Mouse (Mus musculus): Measurements from ENCODE around the gene Prkch. TPM values are rescaled to one million over a fixed set of nuclear protein-coding genes. Genes with fewer than 3 reads are reported as not detected.

The Prkch gene
- total RNA-seq, 2 experiments from 2014 or later = 16.1 to 18.8 TPM

- intact Hi-C loops (cut with DNase I) = no loop called here
- no peak for DNase-seq (ENCODE audit: low spot score)
These were observed 186.2 kb downstream of the Prkch start for GRCm38 (mm10) chr12:73770771-73771170.

DNA sequence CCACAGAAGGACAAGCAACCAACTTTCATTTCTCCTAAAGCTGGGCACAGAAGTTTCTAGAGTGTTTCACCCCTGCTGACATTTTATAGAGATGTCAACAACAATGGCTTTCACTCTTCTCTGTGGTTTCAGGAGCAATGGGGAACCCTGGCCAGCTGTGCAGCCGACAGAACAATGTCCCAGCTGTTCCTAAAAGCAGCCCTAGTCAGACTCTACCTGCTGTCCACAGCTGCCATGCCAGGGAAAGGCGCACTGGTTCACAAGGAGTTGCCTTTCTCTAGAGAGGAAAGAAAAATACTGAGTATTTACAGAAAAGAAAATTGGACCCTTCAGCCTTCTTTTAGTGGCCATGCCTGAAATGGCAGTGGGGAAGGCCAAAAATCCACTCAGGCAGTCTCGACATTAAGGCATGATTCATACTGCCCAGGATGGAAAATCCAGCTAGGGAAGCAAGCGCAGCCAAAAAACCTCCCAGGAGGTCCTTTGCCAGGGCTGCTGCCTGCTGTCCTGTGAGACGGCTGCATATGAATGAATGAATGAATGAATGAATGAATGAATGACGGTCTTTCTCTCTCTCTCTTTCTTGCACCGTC lies 190.3 kb downstream of the Prkch start:
- intact Hi-C loops (cut with DNase I) = loop anchor here (5.0 kb wide), 2 partner anchors 53 to 68 kb away; no protein-coding TSS in a partner anchor
- no peak for DNase-seq (ENCODE audit: low spot score)

DNA sequence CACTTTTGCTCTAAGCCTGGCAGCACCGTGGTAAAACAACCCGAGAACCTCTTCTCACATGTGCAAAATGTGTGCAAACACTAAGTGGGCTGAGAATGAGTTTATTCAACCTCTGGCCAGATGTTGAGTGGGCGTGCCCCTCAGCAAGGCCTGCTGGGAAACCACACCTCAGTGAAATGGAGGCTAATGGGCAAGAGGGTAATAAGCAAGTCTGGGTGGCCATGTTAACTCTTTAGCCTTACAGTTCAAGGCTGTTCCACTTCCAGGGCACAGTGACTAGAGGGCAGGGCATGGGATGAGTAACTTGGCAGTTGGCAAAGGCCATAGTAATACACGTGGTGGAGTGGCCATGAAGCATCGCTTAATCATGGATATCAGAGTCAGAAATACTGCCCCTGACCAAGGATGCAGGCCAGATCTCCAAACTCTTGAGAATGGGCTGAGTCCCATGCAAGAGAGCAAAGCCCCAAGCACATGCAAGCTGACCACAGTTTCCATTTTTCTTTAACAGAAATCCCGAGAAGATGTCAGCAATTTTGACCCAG lies 191.9 kb downstream of the Prkch start:
- intact Hi-C loops (cut with DNase I) = loop anchor here (5.0 kb wide), 2 partner anchors 54 to 69 kb away; no protein-coding TSS in a partner anchor

GRCm38 (mm10) chr12:73777673-73778072 lies 193.1 kb downstream of the Prkch start:
- DNase-seq (ENCODE audit: low spot score) = no peak
- intact Hi-C loops (cut with DNase I) = loop anchor here (5.0 kb wide), 2 partner anchors 55 to 70 kb away; no protein-coding TSS in a partner anchor

More for the DNA sequence above, 191.9 kb downstream of the Prkch start:
- DNase-seq (ENCODE audit: low spot score) = no peak

DNA sequence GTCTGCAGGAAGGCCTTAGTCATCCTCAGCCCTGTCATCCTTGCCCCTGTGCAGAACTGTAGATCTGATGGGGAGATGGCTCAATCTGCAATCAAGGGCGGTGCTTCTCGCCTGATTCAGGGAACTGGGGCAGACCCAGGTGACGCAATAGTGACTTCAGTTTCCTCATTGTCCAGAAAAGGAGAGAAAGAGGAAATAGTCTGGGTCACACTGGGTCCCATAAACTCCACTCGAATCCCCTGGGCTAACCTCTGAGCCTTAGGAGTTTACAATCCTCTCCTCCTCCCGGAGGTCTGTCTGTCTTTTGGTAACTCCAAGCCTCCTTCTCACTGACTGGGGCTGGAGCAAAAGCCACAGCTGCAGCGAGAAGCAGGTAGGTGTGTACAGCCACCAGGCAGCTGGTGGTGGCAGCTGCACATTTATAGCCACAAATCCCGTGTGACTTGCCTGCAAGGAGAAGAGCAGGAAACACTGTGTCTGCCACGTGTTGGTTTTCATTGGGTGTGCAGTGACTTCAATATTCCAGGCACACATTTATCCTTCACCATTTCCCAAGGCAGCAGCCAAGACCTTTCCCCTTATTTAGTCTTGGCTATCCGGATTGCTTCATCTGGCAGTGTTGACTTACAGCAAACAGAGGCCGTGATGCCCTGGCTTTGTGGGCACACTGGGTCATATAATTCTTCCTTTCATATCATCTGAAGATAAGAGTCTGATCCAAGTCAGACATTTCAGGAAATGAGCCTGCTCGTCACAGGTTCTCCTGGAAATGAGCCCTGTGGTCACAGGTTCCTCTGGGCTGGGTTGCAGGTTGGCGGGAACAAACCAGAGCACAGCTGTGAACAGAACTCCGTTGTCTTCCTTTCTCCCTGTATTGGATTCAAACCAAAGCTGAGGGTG lies 195.0 kb downstream of the Prkch start:
- intact Hi-C loops (cut with DNase I) = loop anchor here (5.0 kb wide), 3 partner anchors 57 to 128 kb away; no protein-coding TSS in a partner anchor
- DNase-seq (ENCODE audit: low spot score) = no peak

DNA sequence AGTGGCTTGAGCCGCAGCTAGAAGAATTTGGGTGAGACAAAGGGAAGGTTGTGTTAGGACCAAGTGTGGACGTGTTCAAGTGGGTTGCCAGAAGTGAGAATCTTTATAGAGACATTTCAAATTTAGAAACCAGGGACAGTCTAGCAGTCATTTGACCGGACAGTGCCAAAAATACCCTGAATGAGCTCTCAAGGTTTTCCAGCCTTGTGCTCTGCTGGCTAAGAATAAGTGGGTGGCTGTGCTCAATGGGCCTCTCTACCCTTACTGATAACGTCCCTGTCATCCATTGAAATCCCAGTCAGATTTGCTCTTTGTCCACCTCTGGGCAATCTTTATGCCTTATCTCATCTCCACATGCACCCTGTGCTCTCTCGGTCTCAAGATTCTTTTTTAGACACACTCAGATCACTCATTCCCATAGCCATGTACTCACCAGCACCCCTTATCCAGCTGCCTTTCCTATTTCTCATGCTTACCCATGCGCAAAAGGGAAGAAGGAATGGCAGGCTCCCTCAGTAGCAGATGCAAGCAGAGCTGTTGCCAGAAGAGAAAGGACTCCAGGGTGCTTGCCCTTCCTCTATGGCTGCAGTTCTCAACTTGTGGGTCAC lies 196.9 kb downstream of the Prkch start:
- intact Hi-C loops (cut with DNase I) = loop anchor here (5.0 kb wide), 1 partner anchor 126 kb away; no protein-coding TSS in a partner anchor
- DNase-seq (ENCODE audit: low spot score) = no peak

DNA sequence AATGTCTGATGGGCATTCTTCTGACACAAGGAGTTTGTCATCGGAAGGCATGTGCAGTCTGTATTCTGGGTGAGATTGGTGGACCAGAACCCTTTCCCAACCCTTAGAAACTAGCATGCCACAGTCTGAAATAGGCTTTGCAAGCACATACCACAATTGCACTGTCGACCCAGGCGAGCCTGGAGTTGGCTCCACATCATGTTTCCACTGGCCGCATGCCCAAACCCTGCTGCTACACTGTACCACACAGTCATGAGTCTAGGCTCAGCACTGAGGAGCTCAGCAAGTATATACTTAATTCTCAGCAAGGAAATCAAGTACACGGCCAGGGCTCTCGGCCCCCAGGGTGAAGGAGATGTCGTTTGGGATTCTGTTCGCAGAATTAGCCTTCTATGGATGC lies 202.3 kb downstream of the Prkch start:
- intact Hi-C loops (cut with DNase I) = loop anchor here (5.0 kb wide), 1 partner anchor 75 kb away; no protein-coding TSS in a partner anchor
- DNase-seq (ENCODE audit: low spot score) = peak; percentile 69

- DNase-seq (ENCODE audit: low spot score) = no peak
- intact Hi-C loops (cut with DNase I) = loop anchor here (5.0 kb wide), 1 partner anchor 77 kb away; no protein-coding TSS in a partner anchor
These were observed 204.3 kb downstream of the Prkch start for GRCm38 (mm10) chr12:73788850-73789249.

GRCm38 (mm10) chr12:73790571-73791108 lies 206.0 kb downstream of the Prkch start:
- intact Hi-C loops (cut with DNase I) = no loop called here
- DNase-seq (ENCODE audit: low spot score) = peak; percentile 56

- DNase-seq (ENCODE audit: low spot score) = no peak
- intact Hi-C loops (cut with DNase I) = no loop called here
These were observed 208.6 kb downstream of the Prkch start for GRCm38 (mm10) chr12:73793216-73793615.

DNA sequence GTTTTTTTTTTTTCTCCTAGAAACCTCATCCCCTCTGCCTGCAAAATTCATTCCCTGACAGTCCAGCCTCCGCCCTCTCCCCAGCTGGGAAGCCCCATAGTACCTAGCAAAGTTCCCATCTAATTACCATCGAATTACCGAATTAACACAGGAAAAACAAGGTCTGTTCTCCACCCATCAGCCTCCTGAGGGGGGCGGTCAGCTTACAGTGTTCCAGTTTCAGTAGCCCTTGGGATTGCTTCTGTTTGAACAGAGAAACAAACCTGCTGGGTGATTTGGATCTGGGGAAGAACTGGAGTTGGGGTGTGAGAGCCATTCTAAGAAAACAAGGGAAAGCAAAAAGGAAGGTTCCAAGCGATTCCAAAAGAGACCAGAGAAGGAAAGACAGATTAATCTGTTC lies 209.1 kb downstream of the Prkch start:
- DNase-seq (ENCODE audit: low spot score) = no peak
- intact Hi-C loops (cut with DNase I) = no loop called here

DNA sequence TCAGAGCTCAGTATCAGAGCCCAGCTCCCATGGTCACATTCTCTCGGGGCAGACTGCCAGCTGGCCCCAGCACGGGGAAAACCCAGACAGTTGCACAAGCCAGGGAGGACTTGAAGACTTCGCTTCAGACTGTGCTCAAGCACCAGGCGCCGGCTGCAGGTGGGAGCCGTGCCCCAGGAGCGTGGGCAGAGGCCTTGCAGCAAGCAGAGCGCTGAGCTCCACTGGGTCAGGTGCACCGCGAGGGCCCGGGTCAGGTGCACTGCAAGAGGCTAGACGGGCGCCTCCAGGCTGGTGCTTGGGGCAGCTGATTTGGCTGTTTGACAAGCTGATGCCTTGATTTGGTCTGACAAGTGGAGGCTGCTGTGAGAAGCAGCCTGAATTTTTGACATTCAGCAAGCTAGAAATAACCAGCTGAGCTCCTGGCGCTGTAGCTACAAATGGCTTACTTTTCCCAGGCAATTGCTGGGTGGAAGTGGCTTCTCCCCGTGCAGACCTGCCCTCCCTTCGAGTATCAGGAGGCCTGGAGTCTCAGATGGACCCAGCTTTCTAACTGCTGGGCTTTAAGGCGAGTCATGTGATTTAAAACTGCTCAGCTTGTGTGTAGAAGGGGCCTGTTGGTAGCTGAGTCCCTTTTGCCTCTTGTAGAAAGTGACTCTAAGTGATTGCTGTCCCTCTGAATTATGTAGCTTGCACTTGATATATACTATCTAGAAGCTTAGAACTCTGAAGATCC lies 209.7 kb downstream of the Prkch start:
- intact Hi-C loops (cut with DNase I) = no loop called here
- peak; percentile 74 for DNase-seq (ENCODE audit: low spot score)

GRCm38 (mm10) chr12:73799671-73800070 lies 215.1 kb downstream of the Prkch start:
- intact Hi-C loops (cut with DNase I) = no loop called here

DNA sequence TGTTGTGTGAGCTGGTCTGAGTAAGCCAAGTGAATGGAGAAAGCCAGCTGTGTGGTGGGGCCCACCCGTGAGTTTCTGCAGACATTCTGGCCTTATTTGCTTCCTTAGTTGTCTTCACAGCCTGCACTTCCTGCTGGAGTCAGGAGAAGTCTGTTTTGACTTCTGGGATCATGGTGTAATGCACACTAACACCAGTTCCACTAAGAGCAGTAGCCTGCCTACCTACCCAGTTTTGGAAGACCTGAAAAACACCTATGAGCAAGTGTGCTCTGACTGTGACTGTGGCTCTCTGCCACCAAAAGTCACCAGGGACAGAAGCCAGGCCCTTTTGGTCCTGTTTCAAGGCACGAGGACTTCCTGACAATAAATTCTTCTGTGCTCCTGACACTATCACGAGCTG lies 216.3 kb downstream of the Prkch start:
- intact Hi-C loops (cut with DNase I) = no loop called here
- no peak for DNase-seq (ENCODE audit: low spot score)

More at GRCm38 (mm10) chr12:73799671-73800070, 215.1 kb downstream of the Prkch start:
- DNase-seq (ENCODE audit: low spot score) = no peak

DNA sequence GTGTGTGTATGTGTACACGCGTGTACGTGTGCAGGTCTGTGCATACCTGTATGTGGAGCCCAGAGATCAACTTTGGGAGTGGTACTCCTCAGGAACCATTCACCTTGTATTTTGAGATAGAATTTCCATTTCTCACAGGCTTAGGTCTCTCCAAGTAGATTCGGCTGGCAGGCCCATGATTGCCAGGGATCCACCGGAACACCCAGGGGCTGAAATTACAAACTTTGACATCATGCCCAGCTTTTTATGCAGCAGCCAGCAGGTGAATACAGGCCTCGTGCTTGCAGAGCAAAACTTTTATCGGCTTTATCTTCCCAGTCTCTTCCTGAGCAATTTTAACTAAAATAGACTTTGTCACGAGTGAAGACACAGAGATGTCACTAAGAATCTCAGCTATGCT lies 217.2 kb downstream of the Prkch start:
- no peak for DNase-seq (ENCODE audit: low spot score)
- intact Hi-C loops (cut with DNase I) = no loop called here

DNA sequence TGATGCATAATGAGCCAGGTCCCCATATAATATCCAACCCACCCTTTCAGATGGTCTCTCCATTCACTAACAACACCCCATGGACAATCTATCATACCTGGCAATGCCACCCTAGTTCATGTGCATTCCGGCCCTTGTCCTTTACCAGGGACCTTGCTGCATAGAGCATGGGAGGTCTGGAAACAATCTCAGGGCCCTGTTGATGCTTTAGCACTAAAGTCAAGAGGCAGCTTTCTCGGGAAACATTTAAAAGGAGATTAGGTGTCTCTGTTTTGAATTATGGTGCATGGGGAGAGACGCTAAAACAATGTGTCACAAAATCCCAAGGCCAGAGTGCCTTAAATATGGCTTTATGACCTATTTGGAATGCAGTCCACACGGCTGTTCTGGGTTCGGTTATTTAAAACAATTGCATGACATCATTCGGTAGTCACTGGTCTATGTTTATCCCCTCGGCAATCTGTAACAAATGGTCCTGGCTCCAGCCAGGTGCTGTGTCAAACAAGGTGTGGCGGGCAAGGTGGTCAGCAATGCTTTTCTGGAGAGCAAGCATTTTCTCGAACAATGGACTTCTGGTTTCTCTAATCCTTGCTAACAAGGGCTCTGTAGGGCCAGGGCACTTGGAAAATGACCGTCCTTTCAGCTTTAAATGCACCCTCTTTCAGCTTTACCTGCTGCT lies 217.9 kb downstream of the Prkch start:
- intact Hi-C loops (cut with DNase I) = no loop called here
- no peak for DNase-seq (ENCODE audit: low spot score)

- no peak for DNase-seq (ENCODE audit: low spot score)
- intact Hi-C loops (cut with DNase I) = no loop called here
These were observed 219.3 kb downstream of the Prkch start for GRCm38 (mm10) chr12:73803946-73804345.

GRCm38 (mm10) chr12:73805541-73805940 lies 220.9 kb downstream of the Prkch start:
- DNase-seq (ENCODE audit: low spot score) = no peak
- intact Hi-C loops (cut with DNase I) = no loop called here

DNA sequence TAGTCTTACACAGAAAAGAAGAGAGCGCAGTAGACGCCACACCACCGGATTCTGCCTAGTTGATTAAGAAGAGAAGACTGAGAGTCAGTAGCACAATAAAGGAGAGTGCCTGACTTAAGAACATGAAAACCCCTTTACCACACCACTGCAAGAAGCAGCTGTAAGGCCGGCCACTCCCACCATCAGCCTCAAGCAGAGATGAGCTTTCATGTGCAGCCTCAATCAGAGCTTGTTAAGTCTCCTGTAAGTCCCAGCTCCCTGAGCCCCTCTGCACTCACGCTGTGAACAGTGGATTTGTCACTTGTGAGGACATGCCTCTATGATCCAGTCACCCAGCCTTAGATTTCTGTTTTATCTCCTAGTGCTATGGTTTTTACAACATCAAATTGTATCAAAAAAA lies 221.4 kb downstream of the Prkch start:
- DNase-seq (ENCODE audit: low spot score) = no peak
- intact Hi-C loops (cut with DNase I) = no loop called here
